Mouse (Mus musculus): ENCODE data around the gene Fmo3.

DNA sequence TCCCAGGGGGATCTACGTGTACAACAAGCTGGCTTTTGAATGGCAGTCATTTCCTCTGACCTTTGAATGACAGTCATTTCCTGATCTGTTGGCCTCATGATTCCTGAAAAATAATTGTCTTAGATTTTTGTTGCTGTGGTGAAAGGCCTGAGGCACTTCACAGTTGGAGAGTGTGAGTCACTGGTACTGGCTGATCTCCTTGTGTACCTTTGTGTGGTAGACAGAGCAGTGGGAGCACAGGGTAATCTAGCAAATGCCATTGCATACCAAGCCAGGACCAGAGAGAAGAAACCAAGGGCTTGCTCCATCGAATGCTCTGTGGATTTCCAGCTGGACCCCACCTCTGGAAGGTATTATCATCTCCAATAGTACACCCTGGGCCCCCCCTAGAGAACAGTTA lies 31.2 kb downstream of the Fmo3 start:
- TF ChIP-seq TCF3 (IDR thresholded peaks at IDR 0.05; ENCODE audit: insufficient read length, low read depth) (no peak), POLR2A (IDR thresholded peaks at IDR 0.05; ENCODE audit: insufficient read length, low read depth) (no peak), MAX (IDR thresholded peaks at IDR 0.05; ENCODE audit: low read depth) (no peak), USF1 (IDR thresholded peaks at IDR 0.05; ENCODE audit: low read depth) (no peak), MYOG (IDR thresholded peaks at IDR 0.05; ENCODE audit: control insufficient read depth in 1 of 3, insufficient read depth in 1 of 3, insufficient read length in 2 of 3, low read depth in 2 of 3) (no peak), POLR2AphosphoS2 (IDR thresholded peaks at IDR 0.05; ENCODE audit: insufficient read length, low read depth) (no peak), TCF12 (IDR thresholded peaks at IDR 0.05; ENCODE audit: insufficient read depth, poor library complexity, severe bottlenecking) (no peak), CEBPB (IDR thresholded peaks at IDR 0.05; ENCODE audit: insufficient read depth, poor library complexity, severe bottlenecking) (no peak), E2F4 (IDR thresholded peaks at IDR 0.05; ENCODE audit: insufficient read depth) (no peak), REST (IDR thresholded peaks at IDR 0.05; ENCODE audit: insufficient read depth, insufficient read length) (no peak)

Measured in myocyte (in vitro differentiated cells).